Mouse (Mus musculus): ENCODE measurements around the gene Phf11b. TPM values are rescaled to one million over a fixed set of nuclear protein-coding genes. Genes with fewer than 3 reads are reported as not detected.
"Not testable (repeated sequence)": the region's sequence is repeated elsewhere in the genome, so short reads cannot be mapped to it uniquely, and the experiment has no call there.

Gene Phf11b
- polyA plus RNA-seq (2012; rRNA removed) (0.16 and 0.38 TPM in 2 replicates), polyA plus RNA-seq (2014; fragmentation: Nextera tagmentation; extraction: Ambion mirVana) (0.44 and 0.63 TPM in 2 replicates)

DNA sequence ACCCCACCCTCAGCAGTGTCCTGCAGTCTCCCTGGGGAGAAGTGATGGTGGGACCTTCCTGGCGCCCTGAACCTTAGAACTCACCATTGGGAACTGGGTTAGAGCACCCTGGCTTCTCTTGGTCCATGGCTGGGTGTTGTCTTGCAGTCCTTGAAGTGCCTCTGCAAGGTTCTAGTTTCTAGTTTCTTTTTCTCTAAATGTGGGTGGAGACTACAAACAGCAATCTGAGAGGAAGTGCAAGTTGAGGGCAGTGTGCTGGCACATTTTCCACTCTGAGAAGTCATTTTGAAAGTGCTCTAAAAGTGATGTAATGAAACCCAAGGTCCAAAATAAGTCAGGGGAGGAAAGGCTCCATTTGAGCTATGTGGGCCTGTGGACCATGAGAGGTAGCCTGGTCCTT is at the start of gene Phf11b:
Phf11b (minus strand) TSS at position 163 of the 400 bp plus-strand sequence.
- H3K4me3 ChIP-seq (replicated peaks; ENCODE audit: low read length); H3K36me3 ChIP-seq (ENCODE audit: control insufficient read depth, insufficient read depth, low read length); H3K27ac ChIP-seq (replicated peaks; ENCODE audit: low read depth, low read length); H3K27me3 ChIP-seq (ENCODE audit: control insufficient read depth, insufficient read depth, low read length); H3K9ac ChIP-seq (ENCODE audit: low read depth, low read length, severe bottlenecking); H3K4me1 ChIP-seq (ENCODE audit: control insufficient read depth, insufficient read depth, low read length); ATAC-seq (ENCODE audit: low FRiP score, low read depth); H3K4me2 ChIP-seq (replicated peaks; ENCODE audit: low read depth, low read length, severe bottlenecking); DNase-seq (ENCODE audit: low spot score); H3K9me3 ChIP-seq (ENCODE audit: control insufficient read depth, low read length): not testable (repeated sequence)
- WGBS = 64% methylated on average over 1 of the region's 1 CpGs

DNA sequence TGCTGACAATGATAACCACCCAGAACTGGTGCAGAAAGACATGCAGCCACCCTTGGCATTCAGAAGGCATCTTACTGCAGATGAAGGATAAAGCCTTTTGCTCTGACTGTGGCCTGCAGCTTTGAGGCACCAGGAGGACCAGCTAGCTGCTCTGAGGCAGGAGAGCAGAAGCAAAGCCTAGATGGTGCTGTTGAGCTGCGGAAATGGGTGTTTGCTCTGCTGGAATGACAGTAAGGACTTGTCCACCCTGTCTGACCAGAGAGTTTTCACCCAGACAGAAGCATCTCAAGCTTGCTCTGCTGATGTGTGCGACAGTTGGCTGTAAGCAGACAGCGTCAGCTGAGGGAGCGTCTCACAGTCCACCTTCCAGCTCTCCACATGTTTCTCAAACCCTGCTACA is 49.0 kb upstream of the Phf11b start:
- not testable (repeated sequence) for DNase-seq (ENCODE audit: low spot score); H3K9me3 ChIP-seq (ENCODE audit: control insufficient read depth, low read length); H3K4me1 ChIP-seq (ENCODE audit: control insufficient read depth, insufficient read depth, low read length); H3K27me3 ChIP-seq (ENCODE audit: control insufficient read depth, insufficient read depth, low read length); H3K4me2 ChIP-seq (replicated peaks; ENCODE audit: low read depth, low read length, severe bottlenecking); H3K4me3 ChIP-seq (replicated peaks; ENCODE audit: low read length); ATAC-seq (ENCODE audit: low FRiP score, low read depth); H3K27ac ChIP-seq (replicated peaks; ENCODE audit: low read depth, low read length); H3K9ac ChIP-seq (ENCODE audit: low read depth, low read length, severe bottlenecking); H3K36me3 ChIP-seq (ENCODE audit: control insufficient read depth, insufficient read depth, low read length)
- WGBS = 67% methylated on average over 4 of the region's 4 CpGs

DNA sequence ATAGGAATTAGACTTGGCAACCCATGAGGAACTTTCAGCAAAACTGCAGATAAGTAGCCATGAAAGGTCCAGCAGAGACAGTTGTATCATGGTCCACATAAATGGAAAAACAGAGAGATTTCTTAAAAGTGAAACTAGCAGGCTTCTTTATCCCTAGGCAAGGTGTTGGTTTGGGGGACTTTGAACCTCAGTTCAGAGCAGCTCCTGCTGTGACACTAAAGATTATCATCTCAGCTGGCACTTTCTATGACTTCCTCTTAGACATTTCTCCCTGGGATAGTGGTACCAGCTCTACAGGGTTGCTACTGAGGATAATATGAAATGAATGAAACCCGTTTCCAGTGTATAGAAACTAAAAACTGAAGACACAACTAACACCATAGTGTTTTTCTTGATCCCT is 48.4 kb upstream of the Phf11b start:
- H3K4me3 ChIP-seq (replicated peaks; ENCODE audit: low read length) = no peak overlapping the region
- H3K36me3 ChIP-seq (ENCODE audit: control insufficient read depth, insufficient read depth, low read length) = no peaks in the 10 kb centered on the region
- TF ChIP-seq POLR2A (IDR thresholded peaks at IDR 0.05; ENCODE audit: borderline replicate concordance, extremely low read depth, insufficient read depth, insufficient read length) = no peak
- DNase-seq (ENCODE audit: low spot score) = no peak
- no peaks in the 10 kb centered on the region for H3K4me1 ChIP-seq (ENCODE audit: control insufficient read depth, insufficient read depth, low read length)
- H3K4me2 ChIP-seq (replicated peaks; ENCODE audit: low read depth, low read length, severe bottlenecking) = no peak overlapping the region
- no peak overlapping the region for H3K9ac ChIP-seq (ENCODE audit: low read depth, low read length, severe bottlenecking)
- WGBS = 67% methylated on average over 1 of the region's 1 CpGs
- H3K27ac ChIP-seq (replicated peaks; ENCODE audit: low read depth, low read length) = no peak overlapping the region
- H3K9me3 ChIP-seq (ENCODE audit: control insufficient read depth, low read length) = no peaks in the 10 kb centered on the region
- ATAC-seq (ENCODE audit: low FRiP score, low read depth) = no peak
- H3K27me3 ChIP-seq (ENCODE audit: control insufficient read depth, insufficient read depth, low read length) = no peaks in the 10 kb centered on the region

DNA sequence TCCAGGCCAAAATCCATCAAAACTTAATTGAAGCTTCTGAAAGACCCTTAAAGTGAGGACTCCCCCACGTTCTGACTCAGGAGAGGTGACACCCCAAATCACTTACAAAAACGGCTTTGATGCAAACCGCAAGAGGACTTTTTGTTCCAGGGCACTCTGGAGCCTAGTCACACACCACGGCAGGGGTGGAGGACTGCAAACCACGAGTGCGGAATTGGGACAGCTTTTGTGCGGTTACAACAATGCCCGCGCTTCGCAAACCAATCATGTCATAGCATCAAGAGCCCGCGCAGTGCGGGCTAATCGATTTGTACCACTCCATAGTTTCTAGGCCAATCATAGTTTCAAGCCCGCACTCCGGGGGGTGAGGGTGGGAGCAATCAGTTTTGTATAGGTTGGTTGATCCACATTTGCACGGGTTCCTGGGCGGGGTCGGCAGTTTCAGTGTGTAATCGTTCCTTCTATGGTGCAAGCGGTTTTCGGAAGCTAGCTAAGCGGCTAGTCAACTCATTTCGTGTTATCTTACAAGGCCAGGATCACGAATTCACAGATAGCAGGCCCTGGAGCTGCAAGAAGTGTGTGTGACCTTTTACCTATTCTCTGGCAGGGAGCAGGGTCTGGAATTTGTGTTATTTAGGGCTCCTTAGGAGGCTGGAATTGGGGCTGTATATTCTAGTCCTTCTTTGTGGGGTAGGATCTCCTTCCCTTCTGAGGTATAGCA is 29.4 kb upstream of the Phf11b start:
- Histone ChIP-seq H3K27me3 (ENCODE audit: control insufficient read depth, insufficient read depth, low read length) (no peaks in the 10 kb centered on the region), H3K36me3 (ENCODE audit: control insufficient read depth, insufficient read depth, low read length) (no peaks in the 10 kb centered on the region), H3K4me1 (ENCODE audit: control insufficient read depth, insufficient read depth, low read length) (0 out of 2 replicates have a peak, but pooled peaks cover 3% of the 10 kb centered on the region), H3K4me2 (replicated peaks; ENCODE audit: low read depth, low read length, severe bottlenecking) (no peak overlapping the region), H3K27ac (replicated peaks; ENCODE audit: low read depth, low read length) (no peak overlapping the region), H3K4me3 (replicated peaks; ENCODE audit: low read length) (no peak overlapping the region), H3K9ac (ENCODE audit: low read depth, low read length, severe bottlenecking) (no peak overlapping the region), H3K9me3 (ENCODE audit: control insufficient read depth, low read length) (peaks cover 5% of the 10 kb centered on the region; the same call in 1 of the 2 replicates)
- WGBS = 93% methylated on average over 25 of the region's 25 CpGs
- no peak for ATAC-seq (ENCODE audit: low FRiP score, low read depth)
- TF ChIP-seq POLR2A (IDR thresholded peaks at IDR 0.05; ENCODE audit: borderline replicate concordance, extremely low read depth, insufficient read depth, insufficient read length) = no peak
- no peak for DNase-seq (ENCODE audit: low spot score)

DNA sequence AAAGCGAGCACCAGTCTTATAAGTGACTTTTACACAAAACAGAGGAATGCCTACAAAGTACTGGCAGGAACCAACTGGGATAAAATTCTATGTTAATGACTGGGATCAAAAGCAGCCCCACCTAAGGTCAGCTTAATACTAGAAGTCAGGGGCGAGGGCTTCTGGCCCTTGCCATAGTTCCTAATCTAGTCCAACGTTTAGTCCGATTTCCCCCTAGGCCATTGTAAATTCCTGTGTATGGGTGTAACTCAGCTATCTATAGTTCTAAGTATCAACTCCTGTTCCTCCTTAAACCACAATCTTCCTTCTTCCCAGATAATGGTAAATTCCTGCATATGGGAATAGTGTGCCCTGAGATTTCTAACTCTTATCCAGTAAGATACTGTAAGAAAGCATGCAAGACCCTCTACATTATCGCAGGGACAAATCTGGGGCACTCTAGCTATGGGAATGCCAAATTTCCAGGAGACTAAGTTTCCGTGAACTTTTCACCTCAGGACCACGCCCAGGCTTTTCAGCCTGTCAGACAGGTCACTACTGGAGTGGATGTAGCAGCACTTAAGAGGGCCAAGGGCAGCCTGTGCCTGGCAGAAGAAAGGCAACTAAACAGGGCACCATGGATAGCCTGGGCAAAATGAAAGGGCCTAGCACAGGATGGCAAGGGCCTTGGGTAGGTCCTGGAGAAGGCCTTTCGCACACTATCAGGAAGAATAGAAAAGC is 25.4 kb upstream of the Phf11b start:
- Histone ChIP-seq H3K27me3 (ENCODE audit: control insufficient read depth, insufficient read depth, low read length) (no peaks in the 10 kb centered on the region), H3K36me3 (ENCODE audit: control insufficient read depth, insufficient read depth, low read length) (no peaks in the 10 kb centered on the region), H3K9me3 (ENCODE audit: control insufficient read depth, low read length) (peaks cover 5% of the 10 kb centered on the region; the same call in 1 of the 2 replicates), H3K9ac (ENCODE audit: low read depth, low read length, severe bottlenecking) (no peak overlapping the region), H3K27ac (replicated peaks; ENCODE audit: low read depth, low read length) (no peak overlapping the region), H3K4me2 (replicated peaks; ENCODE audit: low read depth, low read length, severe bottlenecking) (no peak overlapping the region), H3K4me3 (replicated peaks; ENCODE audit: low read length) (no peak overlapping the region), H3K4me1 (ENCODE audit: control insufficient read depth, insufficient read depth, low read length) (0 out of 2 replicates have a peak, but pooled peaks cover 6% of the 10 kb centered on the region)
- WGBS = 75% methylated on average over 8 of the region's 8 CpGs
- DNase-seq (ENCODE audit: low spot score) (no peak), ATAC-seq (ENCODE audit: low FRiP score, low read depth) (no peak)
- TF ChIP-seq POLR2A (IDR thresholded peaks at IDR 0.05; ENCODE audit: borderline replicate concordance, extremely low read depth, insufficient read depth, insufficient read length) = no peak

All from limb, embryonic 14.5 days (tissue).